14 mouse cellular contexts compared by ENCODE assay signal in the genomic region with DNA sequence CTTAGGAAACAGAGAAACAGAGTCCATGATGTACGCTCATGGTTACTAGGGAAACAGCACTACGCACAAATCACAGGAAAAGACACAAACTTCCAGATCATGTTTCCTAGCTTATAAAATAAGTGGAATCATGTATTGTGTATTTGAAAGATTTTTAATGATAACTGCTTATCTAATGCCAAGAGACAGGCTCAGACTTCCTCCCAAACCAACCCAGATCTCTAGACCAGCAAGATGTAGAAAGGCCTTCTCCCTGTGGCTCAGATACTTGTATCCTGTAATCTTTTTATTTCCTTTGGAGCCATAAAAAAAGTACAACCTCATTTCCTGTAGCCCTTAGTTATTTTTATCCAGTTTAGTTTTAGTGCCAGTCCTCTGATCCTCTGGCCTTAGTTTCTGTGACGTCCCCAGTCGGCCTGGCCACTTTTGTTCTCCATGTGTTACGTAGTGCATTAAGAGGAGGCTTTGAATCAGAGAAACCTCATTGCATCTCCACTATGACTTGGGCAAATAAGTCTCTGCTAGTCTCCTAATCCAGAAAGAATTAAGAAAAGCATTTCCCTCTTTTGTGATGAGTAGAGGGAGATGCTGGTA. TPM values are rescaled to one million over a fixed set of nuclear protein-coding genes. Genes with fewer than 3 reads are reported as not detected.
"Had no signal": no experiment of that assay in that cellular context is flagged by ENCODE, and none has a peak within 500 bp of the region (broad histone marks: within the 10 kb centered on the region; RNA-seq: fewer than 3 reads in every experiment).

No protein-coding gene starts in this region.

- ATAC-seq: hindbrain, postnatal 0 days; midbrain, embryonic 13.5 days had no signal

- H3K9me3 ChIP-seq: limb, embryonic 12.5 days; liver, embryonic 13.5 days; midbrain, embryonic 13.5 days; neural tube, embryonic 15.5 days had no signal

- H3K27me3 ChIP-seq: limb, embryonic 12.5 days; liver, embryonic 13.5 days; midbrain, embryonic 13.5 days; neural tube, embryonic 15.5 days had no signal

- H3K9ac ChIP-seq: limb, embryonic 12.5 days; liver, embryonic 13.5 days; midbrain, embryonic 13.5 days; neural tube, embryonic 15.5 days had no signal

- H3K4me2 ChIP-seq: limb, embryonic 12.5 days; liver, embryonic 13.5 days; midbrain, embryonic 13.5 days; neural tube, embryonic 15.5 days had no signal

- DNase-seq: liver; liver, embryonic 13.5 days; lung, adult 18-20 months; right cerebral cortex, adult 18-20 months; right cerebral cortex, postnatal 25 days; thymus, adult 18-20 months; thymus, postnatal 14 days had no signal

- H3K36me3 ChIP-seq: limb, embryonic 12.5 days; liver, embryonic 13.5 days; midbrain, embryonic 13.5 days; neural tube, embryonic 15.5 days had no signal

- H3K4me3 ChIP-seq: limb, embryonic 12.5 days; liver, embryonic 13.5 days; midbrain, embryonic 13.5 days; myocyte; neural tube, embryonic 15.5 days had no signal

- H3K4me1 ChIP-seq: limb, embryonic 12.5 days; liver, embryonic 13.5 days; midbrain, embryonic 13.5 days; neural tube, embryonic 15.5 days had no signal

- H3K27ac ChIP-seq: hindbrain, postnatal 0 days; limb, embryonic 12.5 days; liver, embryonic 13.5 days; midbrain, embryonic 13.5 days; neural tube, embryonic 15.5 days; stomach, postnatal 0 days had no signal

RNA-seq across cellular contexts. Expression of gene Ddit4l, which starts 34.9 kb away (rescaled TPM):
- total RNA-seq: megakaryocyte-erythroid progenitor cell, adult 5-6 weeks had no signal
